Mouse (Mus musculus) megakaryocyte progenitor cell, adult 5-6 weeks (primary cell): ENCODE results near the gene Get4. TPM values are rescaled to one million over a fixed set of nuclear protein-coding genes. Genes with fewer than 3 reads are reported as not detected.

Source experiments
- ATAC-seq: replicated peaks from 2 replicates; pipeline ENCODE4 v1.8.0; 2016; ENCODE audit warnings: mild to moderate bottlenecking, moderate TSS enrichment, inconsistent platforms; ENCODE audit not compliant: poor library complexity
- total RNA-seq, 2 experiments: library from RNA; stranded (forward) in 1 of 2; stranded (reverse) in 1 of 2; fragments of 157-497, 149-512 nt in 1 of 2; fragments of 200-1000 nt in 1 of 2; gene quantifications; 2 replicates each; pipeline versions ENCODE4 v1.2.3 to v1.2.4; 2015 to 2017

Get4 gene
- total RNA-seq (2015) = 23.0 and 39.2 TPM in 2 replicates
- total RNA-seq (2017) = 17.4 and 27.4 TPM in 2 replicates

DNA sequence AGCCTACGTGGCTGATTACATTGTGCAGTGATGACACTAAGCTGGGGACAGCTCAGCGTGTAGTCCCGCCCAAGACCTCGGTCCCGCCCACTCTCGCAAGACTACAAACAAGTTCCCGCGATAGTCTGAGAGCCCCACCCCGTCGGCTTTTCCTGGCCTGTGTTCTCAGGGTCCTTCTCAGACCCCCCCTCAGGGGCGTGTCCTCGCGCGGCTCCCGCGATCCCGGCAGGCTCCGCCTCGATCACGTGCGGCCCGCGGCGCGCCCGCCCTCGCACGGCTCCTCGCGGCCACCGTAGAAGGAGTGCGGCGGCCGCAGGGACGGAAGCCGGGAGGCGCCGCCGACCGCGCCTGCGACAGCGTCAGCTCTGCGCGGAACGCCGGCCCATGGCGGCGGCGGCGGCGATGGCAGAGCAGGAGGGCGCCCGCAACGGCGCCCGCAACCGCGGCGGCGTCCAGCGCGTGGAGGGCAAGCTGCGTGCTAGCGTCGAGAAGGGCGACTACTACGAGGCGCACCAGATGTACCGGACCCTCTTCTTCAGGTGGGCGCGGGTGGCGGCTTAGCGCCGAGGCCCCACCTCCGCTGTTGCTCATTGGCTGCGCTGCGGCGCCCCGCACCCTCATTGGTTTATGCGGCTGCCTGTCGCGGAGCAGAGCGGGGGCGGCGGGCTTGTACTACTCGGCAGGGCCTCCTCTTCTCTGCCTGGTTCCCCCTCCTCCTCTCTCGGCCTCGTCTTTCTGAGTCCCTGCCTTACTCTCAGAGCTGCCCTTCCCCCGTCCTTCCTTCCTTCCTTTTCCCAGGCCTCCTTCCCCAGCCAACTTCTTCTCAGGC is at the start of gene Get4:
TSS of gene Get4 (plus strand) at position 244 of the 829 bp plus-strand sequence.
- peak; percentile 79 for ATAC-seq

DNA sequence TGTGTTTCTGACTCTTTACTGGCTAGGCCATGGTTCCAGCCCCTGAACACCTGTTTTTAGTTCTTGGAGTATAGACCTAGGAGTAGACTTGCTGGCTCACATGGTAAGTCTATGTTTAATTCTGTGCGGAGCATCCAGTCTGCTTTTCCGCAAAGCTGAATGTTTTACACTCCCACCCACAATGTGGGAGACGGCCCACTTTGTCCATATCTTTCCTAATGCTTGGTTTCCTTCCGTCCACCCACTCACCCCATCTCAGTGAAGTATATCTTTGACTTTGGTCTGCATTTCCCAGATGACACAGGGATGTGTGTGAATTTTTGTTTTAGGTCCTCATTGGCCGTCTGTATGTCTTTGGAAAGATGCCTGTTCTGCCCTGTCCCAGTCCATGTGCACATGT is 48.8 kb upstream of the Get4 start:
- ATAC-seq = no peak

DNA sequence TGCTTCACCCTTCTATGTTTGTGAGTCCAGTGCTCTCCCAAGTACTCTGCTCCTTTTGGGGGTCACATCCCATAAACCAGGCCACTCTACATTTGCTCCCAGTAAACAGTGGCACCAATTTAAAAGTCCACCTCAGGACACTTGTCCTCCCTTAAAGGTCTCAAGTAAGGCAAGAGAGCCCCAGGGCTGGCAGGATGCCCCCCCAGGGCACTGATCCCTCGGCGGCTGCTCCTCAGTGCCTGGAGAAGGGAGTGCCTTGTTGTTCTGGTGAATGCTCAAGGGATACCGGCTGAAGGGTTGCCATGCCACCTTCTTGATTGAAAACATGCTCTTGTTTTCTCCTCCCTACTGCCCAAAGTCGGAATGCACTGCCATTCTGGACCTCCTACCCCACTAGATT is 46.0 kb upstream of the Get4 start:
- ATAC-seq = no peak

DNA sequence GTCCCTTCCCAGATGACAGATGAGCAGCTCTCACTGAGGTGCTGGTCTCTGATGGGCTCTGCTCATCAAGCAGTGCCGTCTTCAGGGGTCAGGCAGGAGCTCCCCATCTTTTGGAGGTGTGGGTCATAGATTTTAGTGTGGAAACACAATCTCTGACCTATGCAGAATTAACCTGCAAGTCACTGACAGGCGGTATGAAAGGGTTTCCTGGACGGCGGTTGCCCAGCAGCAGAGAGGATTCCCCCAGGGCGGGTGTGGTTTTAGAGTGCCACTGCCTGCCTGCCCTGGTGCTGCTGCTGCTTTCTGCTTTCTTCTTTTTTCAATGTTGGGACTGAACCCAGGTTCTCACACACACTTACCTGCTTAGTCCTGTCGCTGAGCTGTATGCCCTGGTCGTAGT is 45.6 kb upstream of the Get4 start:
- no peak; the same call in 1 of the 2 replicates for ATAC-seq

DNA sequence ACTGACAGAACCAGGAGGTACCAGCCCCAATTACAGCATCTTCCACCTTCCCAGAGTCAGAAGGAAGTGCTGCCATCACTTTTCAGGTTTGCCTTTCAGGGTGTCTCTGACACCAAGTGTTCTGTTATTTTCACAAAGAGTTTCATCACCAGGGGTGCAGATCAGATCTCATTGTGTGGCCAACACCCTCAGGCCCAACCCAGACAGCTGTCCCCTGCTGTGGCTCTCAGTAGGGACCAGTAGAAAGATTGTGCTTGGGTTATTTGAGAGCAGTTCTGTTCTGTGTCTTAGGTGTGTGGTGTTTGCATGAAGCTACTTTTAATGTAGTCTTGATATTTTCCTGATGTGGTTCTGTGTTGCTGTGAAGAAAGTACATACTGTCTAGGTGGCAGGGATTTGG is 43.9 kb upstream of the Get4 start:
- no peak for ATAC-seq

- ATAC-seq = peak; percentile 79
Observed at GRCm38 (mm10) chr5:139208871-139209684, 43.0 kb upstream of the Get4 start.

GRCm38 (mm10) chr5:139209685-139210026 is 42.5 kb upstream of the Get4 start:
- no peak for ATAC-seq

- no peak for ATAC-seq
Observed at GRCm38 (mm10) chr5:139211737-139212385, 40.3 kb upstream of the Get4 start.

DNA sequence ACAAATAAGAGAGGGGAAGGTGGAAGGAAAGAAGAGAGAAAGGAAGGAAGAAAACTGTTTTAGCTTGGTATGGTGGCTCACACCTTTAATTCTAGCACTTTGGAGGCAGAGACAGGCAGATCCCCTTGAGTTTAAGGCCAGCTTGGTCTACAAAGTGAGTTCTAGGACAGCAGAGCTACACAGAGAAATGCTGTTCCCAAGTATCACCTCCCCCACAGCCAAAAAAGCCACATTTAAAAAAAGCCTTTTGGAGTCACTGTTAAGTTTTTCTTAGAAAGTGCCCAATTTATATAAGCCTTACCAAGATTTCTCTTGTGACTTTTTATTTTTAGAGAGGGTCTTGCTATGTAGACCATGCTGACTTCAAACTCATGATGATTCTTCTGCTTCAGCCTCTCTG is 37.8 kb upstream of the Get4 start:
- ATAC-seq = no peak

- ATAC-seq = no peak
Observed at GRCm38 (mm10) chr5:139215184-139215583, 36.9 kb upstream of the Get4 start.

DNA sequence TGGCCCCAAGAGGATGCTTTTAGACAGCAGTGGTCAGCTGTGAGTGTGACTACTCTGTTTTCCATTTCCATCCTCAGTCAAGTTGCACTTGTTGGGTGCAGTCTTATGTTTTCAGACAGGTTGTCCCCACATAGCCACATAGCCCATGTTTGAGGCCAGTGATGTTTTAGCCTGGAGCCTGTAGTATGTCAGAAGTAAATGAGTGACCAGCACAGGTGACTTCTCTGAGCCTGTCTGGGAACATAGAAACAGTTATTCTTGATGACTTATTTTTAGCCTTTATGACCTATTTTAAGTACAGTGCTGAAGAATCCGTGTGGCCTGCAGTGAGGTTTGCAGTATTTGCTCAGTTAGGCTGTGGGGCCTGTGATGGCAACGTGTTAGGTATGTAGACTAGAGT is 36.0 kb upstream of the Get4 start:
- no peak for ATAC-seq

DNA sequence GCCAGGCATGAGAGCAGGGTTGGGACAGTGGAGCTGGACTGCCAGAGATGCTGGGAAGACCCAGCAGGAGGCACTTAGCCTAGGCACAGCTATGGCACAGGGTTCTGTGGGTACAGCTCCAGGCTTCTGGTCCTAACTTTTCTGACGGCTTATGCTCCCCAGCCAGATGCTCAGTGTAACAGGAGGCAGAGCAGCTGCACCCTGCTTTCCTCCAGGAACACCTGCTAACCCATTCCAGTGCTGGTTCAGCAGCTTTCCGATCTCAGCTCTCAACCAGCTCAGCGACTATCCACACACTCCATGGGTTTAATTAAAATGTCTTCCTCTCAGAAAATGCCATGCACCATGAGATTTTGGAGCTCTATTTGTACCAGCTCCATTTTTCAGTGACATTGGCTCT is 35.4 kb upstream of the Get4 start:
- ATAC-seq = no peak

GRCm38 (mm10) chr5:139220006-139220515 is 32.1 kb upstream of the Get4 start:
- no peak for ATAC-seq

GRCm38 (mm10) chr5:139220610-139221009 is 31.5 kb upstream of the Get4 start:
- no peak for ATAC-seq

DNA sequence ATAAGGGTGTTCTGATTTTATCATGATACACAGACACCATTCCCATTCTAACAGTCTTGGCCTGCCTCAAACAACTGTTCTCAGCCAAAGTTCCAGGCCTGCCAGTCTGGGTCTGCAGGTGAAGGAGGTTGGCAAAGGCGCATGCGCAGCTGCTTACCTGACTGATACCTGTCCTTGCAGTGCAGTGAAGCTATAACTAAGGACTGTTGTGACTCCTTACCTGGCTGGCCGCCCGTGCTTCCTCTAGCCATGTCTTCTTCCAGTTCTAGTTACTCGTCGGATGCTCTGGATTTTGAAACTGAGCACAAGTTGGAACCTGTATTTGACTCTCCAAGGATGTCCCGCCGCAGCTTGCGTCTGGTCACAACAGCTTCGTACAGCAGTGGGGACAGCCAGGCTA is 28.8 kb upstream of the Get4 start:
- no peak for ATAC-seq

- ATAC-seq = no peak
Observed at GRCm38 (mm10) chr5:139227236-139227635, 24.9 kb upstream of the Get4 start.

GRCm38 (mm10) chr5:139227645-139228044 is 24.5 kb upstream of the Get4 start:
- no peak for ATAC-seq

- no peak for ATAC-seq
Observed at GRCm38 (mm10) chr5:139228318-139228717, 23.8 kb upstream of the Get4 start.

- no peak for ATAC-seq
Observed at GRCm38 (mm10) chr5:139229716-139230115, 22.4 kb upstream of the Get4 start.

DNA sequence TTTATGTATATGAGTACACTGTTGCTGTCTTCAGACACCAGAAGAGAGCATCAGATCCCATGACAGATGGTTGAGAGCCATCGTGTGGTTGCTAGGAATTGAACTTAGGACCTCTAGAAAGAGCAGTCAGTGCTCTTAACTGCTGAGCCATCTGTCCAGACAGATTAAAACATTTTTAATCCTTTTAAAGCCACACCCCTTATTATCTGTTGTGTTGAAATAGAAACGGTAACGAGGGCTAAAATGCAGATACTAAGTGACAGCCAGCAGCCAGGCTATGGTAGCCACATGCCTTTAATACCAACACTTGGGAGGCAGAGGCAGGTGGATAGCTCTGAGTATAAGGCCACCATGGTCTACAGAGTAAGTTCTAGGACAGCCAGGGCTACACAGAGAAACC is 20.0 kb upstream of the Get4 start:
- ATAC-seq = peak; percentile 80

DNA sequence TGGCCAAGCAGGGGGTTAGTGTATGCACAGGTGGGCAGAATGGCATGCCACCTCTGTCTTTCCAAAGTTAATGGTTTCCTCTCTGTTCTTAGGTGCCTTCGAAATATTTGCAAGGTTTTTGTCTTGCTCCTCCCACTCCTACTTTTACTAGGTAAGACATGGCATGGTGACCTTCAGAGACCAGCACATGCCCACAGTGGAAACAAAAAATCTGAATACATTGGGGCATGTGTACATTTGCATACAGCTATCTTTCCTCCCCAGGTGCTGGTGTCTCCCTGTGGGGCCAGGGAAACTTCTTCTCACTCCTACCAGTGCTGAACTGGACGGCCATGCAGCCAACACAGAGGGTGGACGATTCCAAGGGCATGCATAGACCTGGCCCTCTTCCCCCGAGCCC is 17.7 kb upstream of the Get4 start:
- ATAC-seq = no peak
